Mouse (Mus musculus) layer of hippocampus, adult 2 months (tissue): ENCODE measurements around the gene Aldh3b1. TPM values are rescaled to one million over a fixed set of nuclear protein-coding genes. Genes with fewer than 3 reads are reported as not detected.
A peak's percentile ranks its signal among the peaks of the same experiment; 100 is the strongest.

Experiments used
- DNase-seq, 2 experiments: peaks; one replicate each; pipeline ENCODE4 v3.0.0; 2022; ENCODE audit warnings: low spot score in 2 of 2
- H3K27ac ChIP-seq: fragments of 200-600 bp; 2 replicates; pipeline ENCODE4 v1.8.1; 2022
- H3K4me3 ChIP-seq: fragments of 200-600 bp; 2 replicates; pipeline ENCODE4 v1.8.1; 2022; ENCODE audit warnings: mild to moderate bottlenecking
- CTCF ChIP-seq: fragments of 200-600 bp; conservative IDR thresholded peaks from 2 replicates; pipeline ENCODE4 v1.8.1; 2022; ENCODE audit warnings: antibody characterized with exemption, mild to moderate bottlenecking, moderate library complexity
- total RNA-seq, 2 experiments: library from RNA; stranded (reverse); gene quantifications; 2 replicates each; pipeline ENCODE4 v1.2.3; 2021

The Aldh3b1 gene
- total RNA-seq, 2 experiments from 2014 or later, result 2.2 to 2.4 TPM

GRCm38 (mm10) chr19:3875045-3875444, 54.6 kb downstream of the Aldh3b1 start:
- no peak for TF ChIP-seq CTCF
- no peak for DNase-seq
- no peak overlapping the region for H3K4me3 ChIP-seq
- H3K27ac ChIP-seq, result no peak overlapping the region

GRCm38 (mm10) chr19:3872373-3872772, 57.2 kb downstream of the Aldh3b1 start:
- H3K27ac ChIP-seq, result peak overlapping the region; percentile 21; the same call in 1 of the 2 replicates
- TF ChIP-seq CTCF, result no peak
- no peak overlapping the region for H3K4me3 ChIP-seq
- no peak for DNase-seq

- no peak overlapping the region for H3K4me3 ChIP-seq
- H3K27ac ChIP-seq, result no peak overlapping the region
- TF ChIP-seq CTCF, result no peak
- no peak for DNase-seq
These were observed 58.1 kb downstream of the Aldh3b1 start for GRCm38 (mm10) chr19:3871468-3871867.

- DNase-seq, result no peak
- Histone ChIP-seq H3K27ac (no peak overlapping the region), H3K4me3 (no peak overlapping the region)
- TF ChIP-seq CTCF, result no peak
These were observed 61.3 kb downstream of the Aldh3b1 start for GRCm38 (mm10) chr19:3868290-3868689.

GRCm38 (mm10) chr19:3864960-3865359, 64.6 kb downstream of the Aldh3b1 start:
- DNase-seq, result no peak
- H3K4me3 ChIP-seq, result no peak overlapping the region
- TF ChIP-seq CTCF, result peak; percentile 73
- H3K27ac ChIP-seq, result no peak overlapping the region

Other genes with a start within 250 kb of the Aldh3b1 start
- 10 to 100 TPM in 1 of 2 experiments, 1 to 10 TPM in 1; 9.4 to 10.0 TPM for gene Lrp5, start 243.2 kb downstream of the Aldh3b1 start, total RNA-seq
- 10 to 100 TPM; 23.3 to 27.2 TPM for gene 1810055G02Rik, start 221.5 kb downstream of the Aldh3b1 start, total RNA-seq
- gene Kmt5b, start 162.4 kb downstream of the Aldh3b1 start, total RNA-seq, result 10 to 100 TPM; 53.9 to 57.7 TPM
- 100 to 1,000 TPM in 1 of 2 experiments, 10 to 100 TPM in 1; 87.2 to 109 TPM for gene Chka, start 78.0 kb downstream of the Aldh3b1 start, total RNA-seq
- 10 to 100 TPM; 20.0 to 24.9 TPM for gene Tcirg1, start 22.7 kb downstream of the Aldh3b1 start, total RNA-seq
- gene Ndufs8, start 17.0 kb downstream of the Aldh3b1 start, total RNA-seq, result 100 to 1,000 TPM; 125 to 142 TPM
- gene Unc93b1, start 5.4 kb upstream of the Aldh3b1 start, total RNA-seq, result 10 to 100 TPM; 11.4 to 16.1 TPM
- not detected for gene Aldh3b3, start 28.8 kb upstream of the Aldh3b1 start, total RNA-seq
- gene Aldh3b2, start 42.5 kb upstream of the Aldh3b1 start, total RNA-seq, result under 1 TPM; 0.64 to 0.90 TPM
- gene Acy3, start 56.8 kb upstream of the Aldh3b1 start, total RNA-seq, result 1 to 10 TPM; 2.3 to 2.7 TPM
- gene Tbx10, start 62.9 kb upstream of the Aldh3b1 start, total RNA-seq, result not detected
- gene Nudt8, start 70.8 kb upstream of the Aldh3b1 start, total RNA-seq, result 10 to 100 TPM; 10.2 to 10.7 TPM
- gene Gm49405, start 70.8 kb upstream of the Aldh3b1 start, total RNA-seq, result 1 to 10 TPM; 1.3 to 1.4 TPM
- 1 to 10 TPM; 3.2 TPM for gene Doc2g, start 73.5 kb upstream of the Aldh3b1 start, total RNA-seq
- 100 to 1,000 TPM; 240 to 245 TPM for gene Ndufv1, start 83.0 kb upstream of the Aldh3b1 start, total RNA-seq
- 100 to 1,000 TPM; 395 to 398 TPM for gene Gstp1, start 108.2 kb upstream of the Aldh3b1 start, total RNA-seq
- gene Gstp2, start 116.2 kb upstream of the Aldh3b1 start, total RNA-seq, result 10 to 100 TPM; 46.2 to 49.4 TPM
- not detected for gene Gstp3, start 129.8 kb upstream of the Aldh3b1 start, total RNA-seq
- not detected for gene Cabp2, start 151.8 kb upstream of the Aldh3b1 start, total RNA-seq
- gene Cdk2ap2, start 167.4 kb upstream of the Aldh3b1 start, total RNA-seq, result 10 to 100 TPM; 29.5 to 33.9 TPM
- 100 to 1,000 TPM; 173 to 180 TPM for gene Pitpnm1, start 170.2 kb upstream of the Aldh3b1 start, total RNA-seq
- 100 to 1,000 TPM; 111 to 123 TPM for gene Aip, start 196.1 kb upstream of the Aldh3b1 start, total RNA-seq
- under 1 TPM; 0.07 to 0.08 TPM for gene Gpr152, start 210.0 kb upstream of the Aldh3b1 start, total RNA-seq
- under 1 TPM in 1 of 2 experiments, not detected in 1; 0.17 TPM for gene Cabp4, start 214.2 kb upstream of the Aldh3b1 start, total RNA-seq
- 10 to 100 TPM; 84.8 to 92.9 TPM for gene Coro1b, start 218.8 kb upstream of the Aldh3b1 start, total RNA-seq
- 1 to 10 TPM; 1.0 to 2.5 TPM for gene Ptprcap, start 223.8 kb upstream of the Aldh3b1 start, total RNA-seq
- 10 to 100 TPM; 42.5 to 47.9 TPM for gene Rps6kb2, start 233.5 kb upstream of the Aldh3b1 start, total RNA-seq
- 1 to 10 TPM; 6.6 to 8.9 TPM for gene Carns1, start 245.7 kb upstream of the Aldh3b1 start, total RNA-seq